Mouse (Mus musculus): ENCODE measurements around the gene Tcf20. TPM values are rescaled to one million over a fixed set of nuclear protein-coding genes. Genes with fewer than 3 reads are reported as not detected.

Gene Tcf20
- 4.4 and 4.9 TPM in 2 replicates for polyA plus RNA-seq (2015; fragmentation: Nextera tagmentation; extraction: Ambion mirVana)

DNA sequence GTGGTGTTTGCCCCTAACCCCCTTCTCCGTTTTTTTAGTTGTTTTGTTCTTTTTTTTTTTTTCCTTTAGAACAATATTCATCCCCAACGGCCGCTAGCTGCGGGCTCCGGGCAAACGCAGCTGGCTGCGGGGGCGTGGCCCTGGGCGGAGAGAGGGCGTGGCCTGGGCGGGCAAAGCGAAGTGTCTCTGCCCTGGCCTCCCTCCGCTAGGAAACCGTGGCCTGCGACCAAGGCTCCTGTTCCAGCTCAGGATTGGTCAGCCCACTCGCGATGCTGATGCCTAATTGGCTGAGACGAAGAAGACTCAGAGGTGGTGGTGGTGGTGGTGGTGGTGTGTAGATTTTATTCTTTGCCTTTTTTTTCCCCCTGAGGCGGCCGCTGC, at the start of gene Tcf20:
Gene Tcf20 (minus strand): TSS at position 141 of the 381 bp plus-strand sequence.

DNA sequence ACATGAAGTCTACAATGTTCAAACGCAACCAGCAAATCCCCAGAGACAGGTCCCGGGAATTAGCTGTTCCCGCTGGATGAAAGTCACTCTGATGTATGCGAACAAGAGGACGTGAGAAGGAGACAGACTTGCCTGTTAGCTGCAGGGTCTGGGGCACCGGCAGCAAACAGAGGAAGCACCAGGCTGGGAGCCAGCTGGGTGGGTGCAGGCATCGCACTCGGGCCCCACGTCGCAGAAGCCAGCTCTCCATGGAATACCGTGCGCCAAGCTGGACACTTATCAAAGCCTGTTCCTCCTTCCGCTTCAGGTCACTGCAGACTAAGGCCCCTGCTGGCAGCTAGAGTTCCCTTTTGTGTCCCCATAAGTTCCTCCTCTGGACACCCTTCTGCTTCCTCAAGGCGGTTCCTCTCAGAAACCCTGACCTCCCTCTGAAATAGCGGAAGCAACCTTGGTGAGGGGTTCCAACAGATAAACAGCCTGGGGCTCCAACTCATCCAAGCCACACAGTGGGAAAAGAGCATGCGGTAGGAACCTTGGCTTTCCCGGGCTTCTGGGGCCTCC, 45.4 kb upstream of the Tcf20 start, which contains the start of gene Nfam1:
Gene Nfam1 (minus strand): TSS at position 326 of the 561 bp plus-strand sequence.

DNA sequence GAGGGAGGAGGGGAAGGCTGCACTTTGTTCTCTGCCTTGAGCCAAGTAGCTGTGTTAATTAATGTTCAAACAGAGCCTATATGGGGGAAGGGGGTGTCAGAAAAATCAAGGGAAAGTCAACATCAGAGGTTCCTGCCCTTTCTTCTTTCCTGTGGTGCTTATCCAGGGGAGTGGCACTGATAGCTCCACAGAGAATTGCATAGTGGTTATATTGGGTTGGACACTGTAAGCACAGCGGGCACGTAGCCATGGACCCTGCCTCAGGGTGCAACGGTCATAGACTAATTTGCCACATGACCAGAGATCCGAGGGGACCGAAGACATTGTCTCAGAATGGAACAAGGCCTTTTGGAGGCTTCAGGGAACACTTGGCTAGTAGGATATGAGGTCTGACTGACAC, 193.4 kb downstream of the Tcf20 start, which contains the start of gene Cyp2d26:
Gene Cyp2d26 (minus strand): TSS at position 18 of the 400 bp plus-strand sequence.

DNA sequence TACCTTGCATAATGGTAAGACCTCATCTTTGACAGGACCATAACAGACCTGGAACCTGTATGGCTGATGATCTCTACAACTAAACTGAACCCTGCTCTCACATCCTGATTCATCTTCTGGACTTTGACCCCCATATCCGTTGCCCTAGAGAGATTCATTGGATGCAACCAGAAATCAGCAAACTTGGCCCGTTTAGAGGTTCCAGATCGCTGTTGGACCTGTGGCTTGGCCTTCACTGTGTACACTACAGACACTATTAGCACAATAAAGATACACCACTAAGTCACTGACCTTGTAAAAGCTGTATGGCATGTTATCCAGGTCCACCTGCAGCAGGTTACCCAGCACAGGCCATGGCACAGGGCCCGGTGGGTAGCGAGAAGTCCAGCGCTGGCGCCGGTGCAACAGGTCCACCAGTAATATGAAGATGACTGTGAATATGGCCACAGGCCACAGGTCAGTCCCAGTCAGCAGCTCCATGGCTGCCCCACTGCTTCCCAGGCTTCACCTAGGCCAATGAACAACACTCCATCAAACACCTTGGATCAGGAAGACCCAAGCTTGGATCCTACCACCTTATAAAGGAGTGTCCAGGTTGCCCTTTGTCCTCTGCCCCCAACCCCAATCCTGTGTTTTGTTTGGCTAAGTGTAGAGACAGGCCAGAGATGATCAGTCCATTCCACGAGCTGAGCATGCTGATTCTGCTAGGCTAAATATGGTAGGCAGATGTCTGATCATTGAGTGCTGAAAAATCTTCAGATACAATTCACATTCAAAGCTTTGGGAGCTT, 223.8 kb downstream of the Tcf20 start, which contains the start of gene Cyp2d40:
Gene Cyp2d40 (minus strand): TSS at position 553 of the 790 bp plus-strand sequence.

Small RNA genes lying within 50 kb of the gene (microRNA-seq; reads per million reads assigned to microRNA genes)
- not detected for gene Gm27618
- gene Mir3080 = 8.0 reads per million, percentile 16 among the genes with 10 or more reads in this experiment

Other genes starting within 250 kb of the Tcf20 start
- gene Cyp2d40, start 223.7 kb downstream of the Tcf20 start, polyA plus RNA-seq (2015; fragmentation: Nextera tagmentation; extraction: Ambion mirVana) = not detected in 2 replicates
- gene Cyp2d26, start 193.6 kb downstream of the Tcf20 start, polyA plus RNA-seq (2015; fragmentation: Nextera tagmentation; extraction: Ambion mirVana) = 0.23 and 0.63 TPM in 2 replicates
- 2.4 and 9.2 TPM in 2 replicates for gene Nfam1, start 45.4 kb upstream of the Tcf20 start, polyA plus RNA-seq (2015; fragmentation: Nextera tagmentation; extraction: Ambion mirVana)
- gene Serhl, start 101.6 kb upstream of the Tcf20 start, polyA plus RNA-seq (2015; fragmentation: Nextera tagmentation; extraction: Ambion mirVana) = 47.1 and 51.8 TPM in 2 replicates
- 36.8 and 47.8 TPM in 2 replicates for gene Rrp7a, start 134.9 kb upstream of the Tcf20 start, polyA plus RNA-seq (2015; fragmentation: Nextera tagmentation; extraction: Ambion mirVana)
- 60.1 and 61.5 TPM in 2 replicates for gene Poldip3, start 161.5 kb upstream of the Tcf20 start, polyA plus RNA-seq (2015; fragmentation: Nextera tagmentation; extraction: Ambion mirVana)
- gene Cyb5r3, start 184.7 kb upstream of the Tcf20 start, polyA plus RNA-seq (2015; fragmentation: Nextera tagmentation; extraction: Ambion mirVana) = 212 and 225 TPM in 2 replicates

Data from urinary bladder, postnatal 0 days (tissue).